Mouse (Mus musculus): ENCODE data around the gene Myo15b.

DNA sequence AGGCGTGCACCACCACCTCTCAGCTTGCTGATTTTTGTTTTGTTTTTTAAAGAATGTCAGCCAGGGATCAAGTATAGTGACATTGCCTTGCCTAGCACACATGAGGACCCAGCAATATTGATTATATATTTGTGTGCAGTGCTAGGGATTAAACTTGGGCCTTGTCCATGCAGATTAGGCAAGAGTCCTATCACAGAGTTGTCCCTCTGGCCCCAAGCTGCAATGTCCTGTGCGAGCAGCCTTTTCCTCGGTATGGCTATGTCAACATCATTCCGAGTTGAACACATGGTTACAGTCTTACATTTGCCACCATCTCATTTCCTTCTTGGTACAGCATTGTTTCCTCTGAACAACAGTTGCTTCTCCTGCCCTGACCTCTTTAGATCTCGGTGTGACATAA is 60.9 kb downstream of the Myo15b start:
- TF ChIP-seq POLR2A (IDR thresholded peaks at IDR 0.05; ENCODE audit: insufficient read depth, low read depth, low read length) (no peak), CTCF (IDR thresholded peaks at IDR 0.05; ENCODE audit: insufficient read depth, low read depth, low read length) (no peak)

Measured in olfactory bulb, adult 2 months (tissue).